Mouse (Mus musculus) kidney, adult 2 months (tissue): ENCODE measurements around the gene Med25. TPM values are rescaled to one million over a fixed set of nuclear protein-coding genes. Genes with fewer than 3 reads are reported as not detected.

Source experiments
- DNase-seq: peaks from one replicate; pipeline ENCODE4 v3.0.0; 2021
- H3K27ac ChIP-seq: fragments of 200-500 bp; 2 replicates; pipeline ENCODE4 v1.5.1; 2012; ENCODE audit warnings: low read depth, low read length, control low read depth, inconsistent platforms; ENCODE audit not compliant: insufficient read depth
- H3K27me3 ChIP-seq: fragments of 200-500 bp; replicated peaks from 2 replicates; pipeline ENCODE4 v1.6.1; 2012; ENCODE audit warnings: mild to moderate bottlenecking, moderate library complexity, low read length, inconsistent platforms; ENCODE audit not compliant: control insufficient read depth, insufficient read depth
- H3K36me3 ChIP-seq: fragments of 200-500 bp; 2 replicates; pipeline ENCODE4 v1.6.1; 2012; ENCODE audit warnings: mild to moderate bottlenecking, moderate library complexity, low read length, inconsistent platforms; ENCODE audit not compliant: control insufficient read depth, insufficient read depth
- H3K4me1 ChIP-seq: fragments of 200-500 bp; 2 replicates; pipeline ENCODE4 v1.6.1; 2011; ENCODE audit warnings: low read length; ENCODE audit not compliant: control insufficient read depth, insufficient read depth
- H3K4me3 ChIP-seq: fragments of 200-500 bp; 2 replicates; pipeline ENCODE4 v1.5.1; 2011; ENCODE audit warnings: mild to moderate bottlenecking, low read depth, low read length, control low read depth; ENCODE audit not compliant: insufficient read depth
- CTCF ChIP-seq: fragments of 200-500 bp; conservative IDR thresholded peaks from 2 replicates; pipeline ENCODE4 v1.5.1; 2011; ENCODE audit warnings: low read depth, mild to moderate bottlenecking, control low read depth, low read length, moderate library complexity, mixed read lengths; ENCODE audit not compliant: insufficient read depth, insufficient read length
- POLR2A ChIP-seq: fragments of 200-500 bp; IDR thresholded peaks from one replicate; pipeline ENCODE4 v1.6.1; 2011; ENCODE audit warnings: low read depth, low read length, control low read depth
- WGBS: fragments of 180-500 bp; shearing (Covaris S2); methylation state at CpG from one replicate; pipeline ENCODE4 v1.1.7; 2018; 5-methylcytosine and 5-hydroxymethylcytosine counted together
- polyA plus RNA-seq: library from polyadenylated mRNA; depleted of rRNA; stranded (reverse); fragments of >200 nt; gene quantifications from 2 replicates; pipeline ENCODE4 v1.2.3, GENCODE M21; 2012

Gene Med25
- polyA plus RNA-seq, 1 experiment, result 181 TPM

GRCm38 (mm10) chr7:44891611-44892010, 901 bp downstream of the Med25 start:
- H3K27ac ChIP-seq, result peak overlapping the region; percentile 93; the same call in 1 of the 2 replicates
- 10% methylated on average over 6 of the region's 6 CpGs for WGBS
- no peak for DNase-seq
- H3K36me3 ChIP-seq, result no peaks in the 10 kb centered on the region
- peaks cover 15% of the 10 kb centered on the region for H3K4me1 ChIP-seq
- peak overlapping the region; percentile 60 for H3K4me3 ChIP-seq
- no peaks in the 10 kb centered on the region for H3K27me3 ChIP-seq
- TF ChIP-seq CTCF (no peak), POLR2A (no peak)

GRCm38 (mm10) chr7:44890737-44891136, 1.8 kb downstream of the Med25 start:
- Histone ChIP-seq H3K27me3 (no peaks in the 10 kb centered on the region), H3K4me1 (peaks cover 13% of the 10 kb centered on the region), H3K4me3 (peak overlapping the region; percentile 10; the same call in 1 of the 2 replicates), H3K36me3 (no peaks in the 10 kb centered on the region), H3K27ac (no peak overlapping the region)
- no peak for DNase-seq
- TF ChIP-seq POLR2A (no peak), CTCF (no peak)
- 42% methylated on average over 4 of the region's 4 CpGs for WGBS

GRCm38 (mm10) chr7:44890180-44890579, 2.3 kb downstream of the Med25 start:
- peaks cover 11% of the 10 kb centered on the region for H3K4me1 ChIP-seq
- no peaks in the 10 kb centered on the region for H3K27me3 ChIP-seq
- TF ChIP-seq POLR2A (no peak), CTCF (no peak)
- no peaks in the 10 kb centered on the region for H3K36me3 ChIP-seq
- DNase-seq, result no peak
- H3K27ac ChIP-seq, result no peak overlapping the region
- 66% methylated on average over 7 of the region's 7 CpGs for WGBS
- no peak overlapping the region for H3K4me3 ChIP-seq

GRCm38 (mm10) chr7:44888256-44889105, 4.0 kb downstream of the Med25 start:
- H3K4me3 ChIP-seq, result no peak overlapping the region
- no peak overlapping the region for H3K27ac ChIP-seq
- no peaks in the 10 kb centered on the region for H3K27me3 ChIP-seq
- TF ChIP-seq CTCF, result no peak
- no peak for TF ChIP-seq POLR2A
- 47% methylated on average over 13 of the region's 13 CpGs for WGBS
- DNase-seq, result no peak
- peaks cover 2% of the 10 kb centered on the region; the same call in 1 of the 2 replicates for H3K36me3 ChIP-seq
- peaks cover 9% of the 10 kb centered on the region for H3K4me1 ChIP-seq

- WGBS, result 84% methylated on average over 7 of the region's 7 CpGs
- Histone ChIP-seq H3K27me3 (no peaks in the 10 kb centered on the region), H3K36me3 (peaks cover 2% of the 10 kb centered on the region; the same call in 1 of the 2 replicates), H3K4me1 (peaks cover 9% of the 10 kb centered on the region), H3K4me3 (no peak overlapping the region), H3K27ac (no peak overlapping the region)
- TF ChIP-seq CTCF (no peak), POLR2A (no peak)
- no peak for DNase-seq
Measured at GRCm38 (mm10) chr7:44886964-44887363, 5.5 kb downstream of the Med25 start.

- TF ChIP-seq CTCF (no peak), POLR2A (no peak)
- 94% methylated on average over 5 of the region's 5 CpGs for WGBS
- Histone ChIP-seq H3K36me3 (peaks cover 2% of the 10 kb centered on the region; the same call in 1 of the 2 replicates), H3K4me1 (no peaks in the 10 kb centered on the region), H3K4me3 (no peak overlapping the region), H3K27me3 (no peaks in the 10 kb centered on the region), H3K27ac (no peak overlapping the region)
- DNase-seq, result no peak
Measured at GRCm38 (mm10) chr7:44884637-44885036, 7.9 kb downstream of the Med25 start.

GRCm38 (mm10) chr7:44883036-44883435, 9.5 kb downstream of the Med25 start:
- no peaks in the 10 kb centered on the region for H3K4me1 ChIP-seq
- 90% methylated on average over 3 of the region's 3 CpGs for WGBS
- H3K27me3 ChIP-seq, result no peaks in the 10 kb centered on the region
- no peak for TF ChIP-seq POLR2A
- no peak for TF ChIP-seq CTCF
- H3K27ac ChIP-seq, result no peak overlapping the region
- H3K4me3 ChIP-seq, result no peak overlapping the region
- DNase-seq, result no peak
- H3K36me3 ChIP-seq, result peaks cover 2% of the 10 kb centered on the region; the same call in 1 of the 2 replicates
